Mouse (Mus musculus): ENCODE measurements around the gene Gm11983. TPM values are rescaled to one million over a fixed set of nuclear protein-coding genes. Genes with fewer than 3 reads are reported as not detected.
"Not testable (repeated sequence)": the region's sequence is repeated elsewhere in the genome, so short reads cannot be mapped to it uniquely, and the experiment has no call there.

Gene Gm11983
- polyA plus RNA-seq, 1 experiment from 2014 or later, result not detected

DNA sequence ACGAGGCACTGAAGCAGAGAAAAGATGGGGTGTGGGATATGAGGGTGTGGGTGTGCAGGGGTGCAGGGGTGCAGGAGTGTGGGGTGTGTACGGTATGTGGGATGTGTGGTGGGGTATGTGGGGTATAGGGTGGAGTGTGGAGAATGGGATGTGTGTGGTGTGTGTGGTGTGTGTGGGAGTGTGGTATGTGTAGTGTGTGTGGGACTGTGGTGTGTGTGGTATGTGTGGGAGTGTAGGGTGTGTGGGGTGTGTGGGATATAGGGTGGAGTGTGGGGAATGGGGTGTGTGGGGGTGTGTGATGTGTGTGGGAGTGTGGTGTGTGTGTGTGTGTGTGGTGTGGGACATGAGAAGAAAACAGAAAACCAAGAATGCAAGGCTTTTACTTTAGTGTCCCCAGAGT is 14.3 kb downstream of the Gm11983 start:
- no peak for ATAC-seq (ENCODE audit: low FRiP score)
- H3K36me3 ChIP-seq (ENCODE audit: control insufficient read depth, insufficient read depth, low read length), result no peaks in the 10 kb centered on the region
- H3K9me3 ChIP-seq (ENCODE audit: control insufficient read depth, low read length), result no peaks in the 10 kb centered on the region
- H3K9ac ChIP-seq (ENCODE audit: low read length), result no peak overlapping the region
- no peaks in the 10 kb centered on the region for H3K27me3 ChIP-seq (ENCODE audit: control insufficient read depth, insufficient read depth, low read length)
- H3K27ac ChIP-seq (ENCODE audit: low read depth, low read length), result no peak overlapping the region
- H3K4me3 ChIP-seq (ENCODE audit: low read depth, low read length), result no peak overlapping the region
- 91% methylated on average over 2 of the region's 2 CpGs for WGBS
- H3K4me2 ChIP-seq, result no peak overlapping the region
- no peaks in the 10 kb centered on the region for H3K4me1 ChIP-seq (ENCODE audit: control insufficient read depth, insufficient read depth, low read length)
- no peak for DNase-seq (ENCODE audit: low spot score, missing footprints)

DNA sequence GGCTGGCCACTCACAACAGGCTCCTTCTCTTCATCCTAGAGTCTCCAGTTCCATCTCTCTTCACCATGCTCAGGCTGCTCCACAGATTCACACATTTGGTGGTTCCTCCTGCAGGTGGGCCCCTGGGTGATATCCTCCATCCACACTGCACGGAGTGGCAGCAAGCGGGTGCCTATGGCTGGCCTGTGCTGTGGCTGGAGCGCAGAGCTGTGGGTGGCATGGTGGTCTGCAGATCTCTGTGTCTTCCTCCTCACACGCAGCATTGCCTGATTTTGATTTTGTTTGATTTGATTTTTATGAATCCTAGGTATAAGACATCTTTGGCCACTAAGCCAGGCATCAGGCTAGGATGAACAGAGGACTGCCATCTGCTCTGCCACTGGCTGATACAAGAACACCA is 23.0 kb downstream of the Gm11983 start:
- no peak for DNase-seq (ENCODE audit: low spot score, missing footprints)
- Histone ChIP-seq H3K9ac (ENCODE audit: low read length) (no peak overlapping the region), H3K9me3 (ENCODE audit: control insufficient read depth, low read length) (no peaks in the 10 kb centered on the region), H3K4me3 (ENCODE audit: low read depth, low read length) (no peak overlapping the region), H3K4me1 (ENCODE audit: control insufficient read depth, insufficient read depth, low read length) (no peaks in the 10 kb centered on the region), H3K27me3 (ENCODE audit: control insufficient read depth, insufficient read depth, low read length) (no peaks in the 10 kb centered on the region), H3K36me3 (ENCODE audit: control insufficient read depth, insufficient read depth, low read length) (no peaks in the 10 kb centered on the region), H3K27ac (ENCODE audit: low read depth, low read length) (no peak overlapping the region), H3K4me2 (no peak overlapping the region)
- ATAC-seq (ENCODE audit: low FRiP score), result no peak
- 88% methylated on average over 4 of the region's 4 CpGs for WGBS

DNA sequence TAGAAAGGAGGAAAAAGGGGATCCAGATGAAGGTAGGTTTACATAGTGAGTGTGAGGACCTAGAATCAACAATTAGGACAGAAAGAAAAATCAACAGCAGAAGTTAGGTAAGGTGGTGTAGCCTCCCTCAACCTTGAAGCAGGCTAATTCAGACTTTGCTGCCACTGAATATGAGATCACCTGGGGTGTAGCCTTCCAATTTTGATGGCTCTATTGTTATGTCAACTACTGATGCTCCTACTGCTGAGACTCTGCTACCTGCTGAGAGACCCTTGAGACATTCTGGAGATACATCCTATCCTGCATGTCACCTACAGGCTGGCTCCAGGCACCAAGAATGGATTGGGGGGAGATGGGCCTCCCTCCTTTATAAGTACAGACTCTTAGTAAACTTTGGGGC is 34.6 kb downstream of the Gm11983 start:
- H3K9me3 ChIP-seq (ENCODE audit: control insufficient read depth, low read length); H3K9ac ChIP-seq (ENCODE audit: low read length); H3K36me3 ChIP-seq (ENCODE audit: control insufficient read depth, insufficient read depth, low read length); H3K27ac ChIP-seq (ENCODE audit: low read depth, low read length); ATAC-seq (ENCODE audit: low FRiP score); H3K4me2 ChIP-seq; H3K4me3 ChIP-seq (ENCODE audit: low read depth, low read length); H3K4me1 ChIP-seq (ENCODE audit: control insufficient read depth, insufficient read depth, low read length); H3K27me3 ChIP-seq (ENCODE audit: control insufficient read depth, insufficient read depth, low read length); DNase-seq (ENCODE audit: low spot score, missing footprints): not testable (repeated sequence)

DNA sequence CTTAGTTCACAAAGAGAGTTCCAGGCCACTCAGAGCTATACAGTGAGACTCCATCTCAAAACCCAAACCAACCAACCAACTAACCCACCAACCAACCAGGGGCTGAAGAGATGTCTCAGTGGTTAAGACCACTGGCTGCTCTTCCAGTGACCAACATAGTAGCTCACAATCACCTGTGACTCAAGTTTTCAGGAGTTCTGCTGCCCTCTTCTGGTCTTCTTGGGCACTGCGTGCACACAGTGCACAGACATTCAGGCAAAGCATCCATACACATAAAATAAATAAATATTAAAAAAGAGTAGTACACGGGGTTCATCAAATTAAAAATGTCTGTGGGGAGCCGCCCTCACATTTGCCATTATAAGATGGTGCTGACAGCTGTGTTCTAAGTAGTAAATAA is 46.8 kb downstream of the Gm11983 start:
- Histone ChIP-seq H3K27ac (ENCODE audit: low read depth, low read length) (no peak overlapping the region), H3K9ac (ENCODE audit: low read length) (no peak overlapping the region), H3K36me3 (ENCODE audit: control insufficient read depth, insufficient read depth, low read length) (no peaks in the 10 kb centered on the region), H3K4me3 (ENCODE audit: low read depth, low read length) (no peak overlapping the region), H3K4me1 (ENCODE audit: control insufficient read depth, insufficient read depth, low read length) (no peaks in the 10 kb centered on the region), H3K9me3 (ENCODE audit: control insufficient read depth, low read length) (no peaks in the 10 kb centered on the region), H3K4me2 (no peak overlapping the region), H3K27me3 (ENCODE audit: control insufficient read depth, insufficient read depth, low read length) (no peaks in the 10 kb centered on the region)
- DNase-seq (ENCODE audit: low spot score, missing footprints), result no peak
- 94% methylated on average over 3 of the region's 3 CpGs for WGBS
- ATAC-seq (ENCODE audit: low FRiP score), result no peak

Other genes with a start within 250 kb of the Gm11983 start
- gene Nacad, start 231.6 kb downstream of the Gm11983 start, polyA plus RNA-seq (2014; fragmentation: Nextera tagmentation; extraction: Ambion mirVana), result 37.1 and 38.4 TPM in 2 replicates
- gene Tbrg4, start 211.6 kb downstream of the Gm11983 start, polyA plus RNA-seq (2014; fragmentation: Nextera tagmentation; extraction: Ambion mirVana), result 35.5 and 38.3 TPM in 2 replicates
- not detected in 2 replicates for gene Wap, start 199.0 kb downstream of the Gm11983 start, polyA plus RNA-seq (2014; fragmentation: Nextera tagmentation; extraction: Ambion mirVana)
- gene Ramp3, start 179.1 kb downstream of the Gm11983 start, polyA plus RNA-seq (2014; fragmentation: Nextera tagmentation; extraction: Ambion mirVana), result 4.2 and 4.7 TPM in 2 replicates
- 1.5 and 2.2 TPM in 2 replicates for gene Adcy1, start 225.8 kb upstream of the Gm11983 start, polyA plus RNA-seq (2014; fragmentation: Nextera tagmentation; extraction: Ambion mirVana)

Measured in midbrain, embryonic 11.5 days (tissue).